Mouse (Mus musculus) brain, embryonic 14.5 days (tissue): ENCODE results near the gene Msrb3.

Experiments
- CTCF ChIP-seq: fragments of 200-500 bp; IDR thresholded peaks from 2 replicates; pipeline ENCODE4 v1.5.1; 2012; ENCODE audit warnings: inconsistent platforms, mild to moderate bottlenecking, moderate library complexity, borderline replicate concordance; ENCODE audit not compliant: insufficient read depth, insufficient read length; ENCODE audit errors: extremely low read depth
- POLR2A ChIP-seq: fragments of 200-500 bp; IDR thresholded peaks from 2 replicates; pipeline ENCODE4 v1.6.1; 2012; ENCODE audit warnings: mild to moderate bottlenecking, inconsistent platforms, borderline replicate concordance; ENCODE audit not compliant: poor library complexity, insufficient read depth, insufficient read length, severe bottlenecking; ENCODE audit errors: extremely low read depth

- TF ChIP-seq CTCF (no peak), POLR2A (no peak)
These were observed 107.5 kb downstream of the Msrb3 start for GRCm38 (mm10) chr10:120791438-120791837.
